Mouse (Mus musculus) stomach, postnatal 0 days (tissue): ENCODE measurements around the gene Lyz2.

Experiments
- CTCF ChIP-seq: IDR thresholded peaks from 2 replicates; pipeline ENCODE4 v1.5.1; 2016; ENCODE audit warnings: antibody characterized with exemption, low read depth, mild to moderate bottlenecking, moderate library complexity
- EP300 ChIP-seq: optimal IDR thresholded peaks from 2 replicates; pipeline ENCODE3; 2016; ENCODE audit warnings: antibody characterized with exemption

- no peak for TF ChIP-seq CTCF
- TF ChIP-seq EP300: no peak
These were observed 8.1 kb upstream of the Lyz2 start for GRCm38 (mm10) chr10:117290046-117290870.
